Mouse (Mus musculus): ENCODE measurements around the gene Shroom3. TPM values are rescaled to one million over a fixed set of nuclear protein-coding genes. Genes with fewer than 3 reads are reported as not detected.

Gene Shroom3
- polyA plus RNA-seq, 1 experiment from 2014 or later = 1.5 TPM

- DNase-seq = no peak
- Histone ChIP-seq H3K9me3 (ENCODE audit: control insufficient read depth, low read length) (no peaks in the 10 kb centered on the region), H3K4me2 (ENCODE audit: low read length) (peak overlapping the region; percentile 67), H3K27me3 (ENCODE audit: control insufficient read depth, insufficient read depth, low read length) (no peaks in the 10 kb centered on the region), H3K27ac (replicated peaks; ENCODE audit: low read depth, low read length) (no peak overlapping the region), H3K4me3 (replicated peaks; ENCODE audit: low read depth, low read length) (peak overlapping the region; percentile 42), H3K36me3 (ENCODE audit: control insufficient read depth, insufficient read depth, low read length) (no peaks in the 10 kb centered on the region), H3K4me1 (ENCODE audit: control insufficient read depth, insufficient read depth, low read length) (no peaks in the 10 kb centered on the region), H3K9ac (replicated peaks; ENCODE audit: low read length) (peak overlapping the region; percentile 24; the same call in 1 of the 2 replicates)
- under 1% methylated on average over 9 of the region's 9 CpGs for WGBS
- no peak for ATAC-seq (ENCODE audit: low FRiP score, low TSS enrichment)
Observed at GRCm38 (mm10) chr5:92675574-92675920, 7.7 kb upstream of the Shroom3 start.

- ATAC-seq (ENCODE audit: low FRiP score, low TSS enrichment) (no peak), DNase-seq (peak; percentile 88)
- Histone ChIP-seq H3K27ac (replicated peaks; ENCODE audit: low read depth, low read length) (no peak overlapping the region), H3K9ac (replicated peaks; ENCODE audit: low read length) (no peak overlapping the region), H3K4me3 (replicated peaks; ENCODE audit: low read depth, low read length) (no peak overlapping the region), H3K4me1 (ENCODE audit: control insufficient read depth, insufficient read depth, low read length) (no peaks in the 10 kb centered on the region), H3K36me3 (ENCODE audit: control insufficient read depth, insufficient read depth, low read length) (no peaks in the 10 kb centered on the region), H3K9me3 (ENCODE audit: control insufficient read depth, low read length) (no peaks in the 10 kb centered on the region), H3K4me2 (ENCODE audit: low read length) (no peak overlapping the region), H3K27me3 (ENCODE audit: control insufficient read depth, insufficient read depth, low read length) (0 out of 2 replicates have a peak, but pooled peaks cover 3% of the 10 kb centered on the region)
- WGBS = 22% methylated on average over 4 of the region's 4 CpGs
Observed at GRCm38 (mm10) chr5:92679441-92679840, 3.8 kb upstream of the Shroom3 start.

- no peaks in the 10 kb centered on the region for H3K36me3 ChIP-seq (ENCODE audit: control insufficient read depth, insufficient read depth, low read length)
- 84% methylated on average over 10 of the region's 10 CpGs for WGBS
- H3K27me3 ChIP-seq (ENCODE audit: control insufficient read depth, insufficient read depth, low read length) = 0 out of 2 replicates have a peak, but pooled peaks cover 3% of the 10 kb centered on the region
- no peak overlapping the region for H3K27ac ChIP-seq (replicated peaks; ENCODE audit: low read depth, low read length)
- no peaks in the 10 kb centered on the region for H3K9me3 ChIP-seq (ENCODE audit: control insufficient read depth, low read length)
- no peak overlapping the region for H3K4me3 ChIP-seq (replicated peaks; ENCODE audit: low read depth, low read length)
- ATAC-seq (ENCODE audit: low FRiP score, low TSS enrichment) (no peak), DNase-seq (no peak)
- H3K4me2 ChIP-seq (ENCODE audit: low read length) = no peak overlapping the region
- no peak overlapping the region for H3K9ac ChIP-seq (replicated peaks; ENCODE audit: low read length)
- H3K4me1 ChIP-seq (ENCODE audit: control insufficient read depth, insufficient read depth, low read length) = no peaks in the 10 kb centered on the region
Observed at GRCm38 (mm10) chr5:92681861-92682260, 1.4 kb upstream of the Shroom3 start.

GRCm38 (mm10) chr5:92682621-92683348, 450 bp upstream of the Shroom3 start:
- H3K9me3 ChIP-seq (ENCODE audit: control insufficient read depth, low read length) = no peaks in the 10 kb centered on the region

GRCm38 (mm10) chr5:92683871-92684475, 738 bp downstream of the Shroom3 start:
- Histone ChIP-seq H3K4me1 (ENCODE audit: control insufficient read depth, insufficient read depth, low read length) (no peaks in the 10 kb centered on the region), H3K4me2 (ENCODE audit: low read length) (peak overlapping the region; percentile 91), H3K4me3 (replicated peaks; ENCODE audit: low read depth, low read length) (peak overlapping the region; percentile 47), H3K36me3 (ENCODE audit: control insufficient read depth, insufficient read depth, low read length) (no peaks in the 10 kb centered on the region), H3K9ac (replicated peaks; ENCODE audit: low read length) (no peak overlapping the region), H3K27ac (replicated peaks; ENCODE audit: low read depth, low read length) (no peak overlapping the region), H3K9me3 (ENCODE audit: control insufficient read depth, low read length) (no peaks in the 10 kb centered on the region), H3K27me3 (ENCODE audit: control insufficient read depth, insufficient read depth, low read length) (0 out of 2 replicates have a peak, but pooled peaks cover 3% of the 10 kb centered on the region)
- ATAC-seq (ENCODE audit: low FRiP score, low TSS enrichment) (no peak), DNase-seq (no peak)
- 9% methylated on average over 9 of the region's 9 CpGs for WGBS

More at GRCm38 (mm10) chr5:92682621-92683348, 450 bp upstream of the Shroom3 start:
- ATAC-seq (ENCODE audit: low FRiP score, low TSS enrichment) (no peak), DNase-seq (peak; percentile 71)
- peak overlapping the region; percentile 91 for H3K4me2 ChIP-seq (ENCODE audit: low read length)
- H3K27me3 ChIP-seq (ENCODE audit: control insufficient read depth, insufficient read depth, low read length) = 0 out of 2 replicates have a peak, but pooled peaks cover 3% of the 10 kb centered on the region
- H3K4me3 ChIP-seq (replicated peaks; ENCODE audit: low read depth, low read length) = peak overlapping the region; percentile 47
- no peaks in the 10 kb centered on the region for H3K4me1 ChIP-seq (ENCODE audit: control insufficient read depth, insufficient read depth, low read length)
- H3K27ac ChIP-seq (replicated peaks; ENCODE audit: low read depth, low read length) = peak overlapping the region; percentile 57; the same call in 1 of the 2 replicates
- H3K36me3 ChIP-seq (ENCODE audit: control insufficient read depth, insufficient read depth, low read length) = no peaks in the 10 kb centered on the region
- peak overlapping the region; percentile 65 for H3K9ac ChIP-seq (replicated peaks; ENCODE audit: low read length)
- WGBS = under 1% methylated on average over 39 of the region's 39 CpGs

- no peaks in the 10 kb centered on the region for H3K4me1 ChIP-seq (ENCODE audit: control insufficient read depth, insufficient read depth, low read length)
- H3K36me3 ChIP-seq (ENCODE audit: control insufficient read depth, insufficient read depth, low read length) = no peaks in the 10 kb centered on the region
- H3K27ac ChIP-seq (replicated peaks; ENCODE audit: low read depth, low read length) = no peak overlapping the region
- no peak overlapping the region for H3K4me3 ChIP-seq (replicated peaks; ENCODE audit: low read depth, low read length)
- H3K9ac ChIP-seq (replicated peaks; ENCODE audit: low read length) = no peak overlapping the region
- WGBS = 85% methylated on average over 16 of the region's 16 CpGs
- H3K9me3 ChIP-seq (ENCODE audit: control insufficient read depth, low read length) = no peaks in the 10 kb centered on the region
- H3K4me2 ChIP-seq (ENCODE audit: low read length) = no peak overlapping the region
- H3K27me3 ChIP-seq (ENCODE audit: control insufficient read depth, insufficient read depth, low read length) = 0 out of 2 replicates have a peak, but pooled peaks cover 3% of the 10 kb centered on the region
- ATAC-seq (ENCODE audit: low FRiP score, low TSS enrichment) = no peak
- DNase-seq = no peak
Observed at GRCm38 (mm10) chr5:92684715-92685460, 1.7 kb downstream of the Shroom3 start.

GRCm38 (mm10) chr5:92688124-92688523, 4.9 kb downstream of the Shroom3 start:
- DNase-seq = no peak
- Histone ChIP-seq H3K36me3 (ENCODE audit: control insufficient read depth, insufficient read depth, low read length) (no peaks in the 10 kb centered on the region), H3K9me3 (ENCODE audit: control insufficient read depth, low read length) (no peaks in the 10 kb centered on the region), H3K4me1 (ENCODE audit: control insufficient read depth, insufficient read depth, low read length) (no peaks in the 10 kb centered on the region), H3K9ac (replicated peaks; ENCODE audit: low read length) (no peak overlapping the region), H3K4me3 (replicated peaks; ENCODE audit: low read depth, low read length) (no peak overlapping the region), H3K27me3 (ENCODE audit: control insufficient read depth, insufficient read depth, low read length) (no peaks in the 10 kb centered on the region), H3K4me2 (ENCODE audit: low read length) (no peak overlapping the region), H3K27ac (replicated peaks; ENCODE audit: low read depth, low read length) (no peak overlapping the region)
- WGBS = 85% methylated on average over 5 of the region's 5 CpGs
- ATAC-seq (ENCODE audit: low FRiP score, low TSS enrichment) = no peak

GRCm38 (mm10) chr5:92688569-92688968, 5.3 kb downstream of the Shroom3 start:
- Histone ChIP-seq H3K4me1 (ENCODE audit: control insufficient read depth, insufficient read depth, low read length) (no peaks in the 10 kb centered on the region), H3K9ac (replicated peaks; ENCODE audit: low read length) (no peak overlapping the region), H3K9me3 (ENCODE audit: control insufficient read depth, low read length) (no peaks in the 10 kb centered on the region), H3K36me3 (ENCODE audit: control insufficient read depth, insufficient read depth, low read length) (no peaks in the 10 kb centered on the region), H3K27me3 (ENCODE audit: control insufficient read depth, insufficient read depth, low read length) (no peaks in the 10 kb centered on the region), H3K4me2 (ENCODE audit: low read length) (no peak overlapping the region), H3K27ac (replicated peaks; ENCODE audit: low read depth, low read length) (no peak overlapping the region), H3K4me3 (replicated peaks; ENCODE audit: low read depth, low read length) (no peak overlapping the region)
- ATAC-seq (ENCODE audit: low FRiP score, low TSS enrichment) = no peak
- no peak for DNase-seq
- 92% methylated on average over 9 of the region's 9 CpGs for WGBS

Data from midbrain, embryonic 14.5 days (tissue).